Comparison of ENCODE assay signal across 18 mouse cellular contexts in genomic region chr13:41805138-41805820, GRCm38 (mm10). TPM values are rescaled to one million over a fixed set of nuclear protein-coding genes. Genes with fewer than 3 reads are reported as not detected.
"Had no signal": no experiment of that assay in that cellular context is flagged by ENCODE, and none has a peak within 500 bp of the region (broad histone marks: within the 10 kb centered on the region; RNA-seq: fewer than 3 reads in every experiment).

No protein-coding gene starts in this region.

- DNase-seq: lung, adult 18-20 months; lung, embryonic 14.5 days; lung, postnatal 10 days; lung, postnatal 4 days; right cerebral cortex, postnatal 25 days; right cerebral cortex, postnatal 4 days; spleen, adult 18-20 months; thymus, adult 2 months; thymus, postnatal 14 days; thymus, postnatal 36 days had no signal

- H3K27ac ChIP-seq: midbrain, embryonic 13.5 days; midbrain, embryonic 15.5 days; neural tube, embryonic 12.5 days; stomach, embryonic 15.5 days; stomach, postnatal 0 days had no signal

- H3K9ac ChIP-seq: lung, embryonic 14.5 days; midbrain, embryonic 13.5 days; midbrain, embryonic 15.5 days; neural tube, embryonic 12.5 days; stomach, embryonic 15.5 days had no signal

- H3K4me2 ChIP-seq: lung, embryonic 14.5 days; midbrain, embryonic 11.5 days; midbrain, embryonic 13.5 days; midbrain, embryonic 15.5 days; neural tube, embryonic 12.5 days; stomach, embryonic 15.5 days had no signal

- H3K9me3 ChIP-seq: megakaryocyte, embryonic 14.5 days; midbrain, embryonic 13.5 days; midbrain, embryonic 15.5 days; neural tube, embryonic 12.5 days; stomach, embryonic 15.5 days had no signal

- H3K4me3 ChIP-seq: megakaryocyte, embryonic 14.5 days; midbrain, embryonic 13.5 days; midbrain, embryonic 15.5 days; neural tube, embryonic 12.5 days; stomach, embryonic 15.5 days had no signal

- H3K36me3 ChIP-seq: midbrain, embryonic 13.5 days; midbrain, embryonic 15.5 days; neural tube, embryonic 12.5 days; stomach, embryonic 15.5 days had no signal

- H3K4me1 ChIP-seq: megakaryocyte, embryonic 14.5 days had no signal

- ATAC-seq: midbrain, embryonic 13.5 days; midbrain, embryonic 15.5 days had no signal

- H3K27me3 ChIP-seq: megakaryocyte, embryonic 14.5 days; midbrain, embryonic 13.5 days; midbrain, embryonic 15.5 days; neural tube, embryonic 12.5 days; stomach, embryonic 15.5 days had no signal

RNA-seq across cellular contexts. Expression of gene Adtrp, which starts 42.2 kb away (rescaled TPM):
- total RNA-seq: midbrain, postnatal 0 days had no signal
- polyA plus RNA-seq: lung, embryonic 14.5 days; midbrain, embryonic 11.5 days; midbrain, embryonic 13.5 days; midbrain, embryonic 15.5 days; midbrain, postnatal 0 days had no signal
